ENCODE assay signal across 8 mouse cellular contexts in genomic region chr1:63114136-63114781, GRCm38 (mm10). TPM values are rescaled to one million over a fixed set of nuclear protein-coding genes. Genes with fewer than 3 reads are reported as not detected.
A peak's percentile ranks its signal among the peaks of the same experiment; 100 is the strongest.
DNase-seq lines count a peak whose midpoint lies in the region; ATAC-seq and TF ChIP-seq lines count a peak whose summit lies in the region.

Gene Ino80d, minus strand, starts transcription at chr1:63114667.

- peak within 1 kb of the TSS; percentile 87 for H3K4me3 ChIP-seq in embryonic facial prominence, embryonic 14.5 days (ENCODE audit: low read depth, low read length)
- H3K4me3 ChIP-seq in heart, adult 2 months: peak within 1 kb of the TSS; percentile 98
- peak within 1 kb of the TSS; percentile 89 for H3K4me3 ChIP-seq in limb, embryonic 14.5 days (replicated peaks; ENCODE audit: low read length)
- peak within 1 kb of the TSS; percentile 95 for H3K4me3 ChIP-seq in midbrain, postnatal 0 days (ENCODE audit: low read depth, low read length)

- peak; percentile 92 for DNase-seq in 3T3-L1 (ENCODE audit: low read depth, low spot score)
- peak; percentile 57 for DNase-seq in adrenal gland, postnatal 4 days (ENCODE audit: low spot score in 2 of 2)
- DNase-seq in embryonic facial prominence, embryonic 14.5 days (ENCODE audit: low spot score): peak; percentile 94
- DNase-seq in heart, adult 2 months: peak; percentile 83 to 88
- DNase-seq in kidney, adult 8-10 months: peak; percentile 82
- DNase-seq in limb, embryonic 14.5 days (ENCODE audit: low spot score): peak; percentile 88
- peak; percentile 93 for DNase-seq in midbrain, postnatal 0 days (ENCODE audit: low spot score)
- peak; percentile 59 to 72 for DNase-seq in spleen, postnatal 14 days (ENCODE audit: low spot score in 2 of 2)

- peaks cover 8% of the 10 kb centered on the region for H3K79me2 ChIP-seq in heart, adult 2 months (replicated peaks; ENCODE audit: control insufficient read depth, insufficient read depth, low read length)

- TF ChIP-seq CTCF in heart, adult 2 months (IDR thresholded peaks at IDR 0.05): peak; percentile 78
- TF ChIP-seq CTCF in midbrain, postnatal 0 days (IDR thresholded peaks at IDR 0.05): peak; percentile 72

- ATAC-seq in embryonic facial prominence, embryonic 14.5 days (ENCODE audit: low read depth): peak; percentile 93
- peak; percentile 89 for ATAC-seq in limb, embryonic 14.5 days (ENCODE audit: low FRiP score, low read depth)
- ATAC-seq in midbrain, postnatal 0 days (ENCODE audit: low FRiP score): peak; percentile 91

- no peak for TF ChIP-seq EP300 in heart, adult 2 months (IDR thresholded peaks at IDR 0.05; ENCODE audit: insufficient read depth, low read depth, low read length)

- under 1% methylated on average over 11 of the region's 42 CpGs for WGBS in embryonic facial prominence, embryonic 14.5 days
- WGBS in heart, adult 2 months: under 1% methylated on average over 29 of the region's 42 CpGs
- 6% methylated on average over 34 of the region's 42 CpGs for WGBS in limb, embryonic 14.5 days
- 0% methylated on average over 32 of the region's 42 CpGs for WGBS in midbrain, postnatal 0 days

- H3K4me2 ChIP-seq in embryonic facial prominence, embryonic 14.5 days (ENCODE audit: low read depth, low read length): peak within 1 kb of the TSS; percentile 85
- H3K4me2 ChIP-seq in limb, embryonic 14.5 days (replicated peaks; ENCODE audit: low read depth, low read length, severe bottlenecking): peak within 1 kb of the TSS; percentile 66
- peak within 1 kb of the TSS; percentile 95 for H3K4me2 ChIP-seq in midbrain, postnatal 0 days (ENCODE audit: low read depth, low read length, poor library complexity, severe bottlenecking)

- peaks cover 13% of the 10 kb centered on the region for H3K36me3 ChIP-seq in embryonic facial prominence, embryonic 14.5 days (ENCODE audit: control insufficient read depth, insufficient read depth, low read length)
- peaks cover 5% of the 10 kb centered on the region; the same call in 1 of the 2 replicates for H3K36me3 ChIP-seq in heart, adult 2 months (ENCODE audit: control insufficient read depth, insufficient read depth, low read length)
- peaks cover 11% of the 10 kb centered on the region; the same call in 1 of the 2 replicates for H3K36me3 ChIP-seq in limb, embryonic 14.5 days (ENCODE audit: control insufficient read depth, insufficient read depth, low read length)
- H3K36me3 ChIP-seq in midbrain, postnatal 0 days (ENCODE audit: insufficient read depth, low read length): no peaks in the 10 kb centered on the region

- intact Hi-C loops in heart, adult 2 months (cut with DNase I): loop anchor here (1.0 kb wide), 1 partner anchor 62 kb away; the partner anchor contains the start of genes Eef1b2 and Ndufs1

- H3K9ac ChIP-seq in embryonic facial prominence, embryonic 14.5 days (ENCODE audit: low read depth, low read length): peak within 1 kb of the TSS; percentile 100
- H3K9ac ChIP-seq in heart, adult 2 months (ENCODE audit: low read depth, low read length): peak within 1 kb of the TSS; percentile 100
- H3K9ac ChIP-seq in limb, embryonic 14.5 days (ENCODE audit: low read depth, low read length, severe bottlenecking): peak within 1 kb of the TSS; percentile 100
- peak within 1 kb of the TSS; percentile 100 for H3K9ac ChIP-seq in midbrain, postnatal 0 days (replicated peaks; ENCODE audit: low read length, poor library complexity, severe bottlenecking)

- H3K9me3 ChIP-seq in embryonic facial prominence, embryonic 14.5 days (ENCODE audit: control insufficient read depth, low read length): no peaks in the 10 kb centered on the region
- H3K9me3 ChIP-seq in limb, embryonic 14.5 days (ENCODE audit: control insufficient read depth, low read length): no peaks in the 10 kb centered on the region
- H3K9me3 ChIP-seq in midbrain, postnatal 0 days (ENCODE audit: low read length): no peaks in the 10 kb centered on the region

- H3K27ac ChIP-seq in embryonic facial prominence, embryonic 14.5 days (replicated peaks; ENCODE audit: low read depth, low read length): peak within 1 kb of the TSS; percentile 100
- H3K27ac ChIP-seq in heart, adult 2 months: peak within 1 kb of the TSS; percentile 99
- peak within 1 kb of the TSS; percentile 100 for H3K27ac ChIP-seq in limb, embryonic 14.5 days (replicated peaks; ENCODE audit: low read depth, low read length)
- H3K27ac ChIP-seq in midbrain, postnatal 0 days (ENCODE audit: low read depth, low read length): peak within 1 kb of the TSS; percentile 97

- TF ChIP-seq POLR2A in heart, adult 2 months (IDR thresholded peaks at IDR 0.05; ENCODE audit: insufficient read depth, low read depth, low read length): peak; percentile 81
- TF ChIP-seq POLR2A in limb, embryonic 14.5 days (IDR thresholded peaks at IDR 0.05; ENCODE audit: borderline replicate concordance, extremely low read depth, insufficient read depth, insufficient read length): peak; percentile 72; the same call in 1 of the 2 replicates

- H3K4me1 ChIP-seq in embryonic facial prominence, embryonic 14.5 days (ENCODE audit: control insufficient read depth, insufficient read depth, low read length): peaks cover 13% of the 10 kb centered on the region
- peaks cover 6% of the 10 kb centered on the region for H3K4me1 ChIP-seq in heart, adult 2 months (ENCODE audit: control insufficient read depth, insufficient read depth, low read length)
- peaks cover 14% of the 10 kb centered on the region for H3K4me1 ChIP-seq in limb, embryonic 14.5 days (ENCODE audit: control insufficient read depth, insufficient read depth, low read length)
- H3K4me1 ChIP-seq in midbrain, postnatal 0 days (ENCODE audit: insufficient read depth, low read length): peaks cover 4% of the 10 kb centered on the region; the same call in 1 of the 2 replicates

- H3K27me3 ChIP-seq in embryonic facial prominence, embryonic 14.5 days (replicated peaks; ENCODE audit: control insufficient read depth, insufficient read depth, low read length): no peaks in the 10 kb centered on the region
- no peaks in the 10 kb centered on the region for H3K27me3 ChIP-seq in heart, adult 2 months (ENCODE audit: control insufficient read depth, insufficient read depth, low read length)
- H3K27me3 ChIP-seq in limb, embryonic 14.5 days (ENCODE audit: control insufficient read depth, insufficient read depth, low read length): no peaks in the 10 kb centered on the region
- no peaks in the 10 kb centered on the region for H3K27me3 ChIP-seq in midbrain, postnatal 0 days (ENCODE audit: insufficient read depth, low read length)

RNA-seq across cellular contexts. Expression of gene Ino80d, which starts in this region (rescaled TPM):
- total RNA-seq in adrenal gland, postnatal 4 days (2021): 10 to 100 TPM; 37.4 to 40.0 TPM
- 9.9 and 10.6 TPM in 2 replicates for polyA plus RNA-seq in embryonic facial prominence, embryonic 14.5 days (2014; fragmentation: Nextera tagmentation; extraction: Ambion mirVana)
- 10 to 100 TPM; 16.6 to 18.4 TPM for total RNA-seq in heart, adult 2 months (2021)
- polyA plus RNA-seq in heart, adult 2 months (2012; rRNA removed): 6.5 and 9.1 TPM in 2 replicates
- 10.2 and 12.1 TPM in 2 replicates for polyA plus RNA-seq in limb, embryonic 14.5 days (2012; rRNA removed)
- 10.5 and 13.3 TPM in 2 replicates for polyA plus RNA-seq in limb, embryonic 14.5 days (2014; fragmentation: Nextera tagmentation; extraction: Ambion mirVana)
- total RNA-seq in midbrain, postnatal 0 days (2014; rRNA removed): 11.0 and 15.0 TPM in 2 replicates
- polyA plus RNA-seq in midbrain, postnatal 0 days (2015; fragmentation: Nextera tagmentation; extraction: Ambion mirVana): 5.1 and 7.3 TPM in 2 replicates

Comparison
In these comparisons a context has a peak if more than half of its experiments do, and no peak if none do; other contexts are left out.
1. Peak in every context shown above with its lines: DNase-seq, ATAC-seq, H3K4me3 ChIP-seq and H3K27ac ChIP-seq.